Mouse (Mus musculus) liver, embryonic 12.5 days (tissue): ENCODE data around the gene Polr2e. TPM values are rescaled to one million over a fixed set of nuclear protein-coding genes. Genes with fewer than 3 reads are reported as not detected.

ENCODE experiments used
- ATAC-seq: fragments of 200-750 bp; cut with Nextera tagmentation; 2 replicates; pipeline ENCODE4 v1.8.0; 2017; ENCODE audit warnings: moderate number of reproducible peaks, mild to moderate bottlenecking, moderate library complexity
- H3K27ac ChIP-seq: fragments of 300-500 bp; sonication (generic); 2 replicates; pipeline ENCODE4 v1.5.1; 2016; ENCODE audit warnings: mild to moderate bottlenecking
- H3K27me3 ChIP-seq: fragments of 300-500 bp; sonication (generic); replicated peaks from 2 replicates; pipeline ENCODE4 v1.6.1; 2016; ENCODE audit warnings: mild to moderate bottlenecking, moderate library complexity
- H3K36me3 ChIP-seq: fragments of 300-500 bp; sonication (generic); 2 replicates; pipeline ENCODE4 v1.6.1; 2016; ENCODE audit warnings: mild to moderate bottlenecking, moderate library complexity
- H3K4me1 ChIP-seq: fragments of 300-500 bp; sonication (generic); 2 replicates; pipeline ENCODE4 v1.6.1; 2016
- H3K4me2 ChIP-seq: fragments of 300-500 bp; sonication (generic); 2 replicates; pipeline ENCODE4 v1.6.1; 2016; ENCODE audit warnings: mild to moderate bottlenecking, moderate library complexity
- H3K4me3 ChIP-seq: fragments of 300-500 bp; sonication (generic); 2 replicates; pipeline ENCODE4 v1.5.1; 2016; ENCODE audit warnings: mild to moderate bottlenecking, moderate library complexity
- H3K9ac ChIP-seq: fragments of 300-500 bp; sonication (generic); 2 replicates; pipeline ENCODE4 v1.6.1; 2016; ENCODE audit warnings: mild to moderate bottlenecking, moderate library complexity
- H3K9me3 ChIP-seq: fragments of 300-500 bp; sonication (generic); replicated peaks from 2 replicates; pipeline ENCODE4 v1.6.1; 2016; ENCODE audit warnings: mild to moderate bottlenecking, moderate library complexity
- WGBS: fragments of 180-500 bp; shearing (Covaris S2); methylation state at CpG from one replicate; pipeline ENCODE4 v1.1.7; 2016; ENCODE audit not compliant: insufficient replicate concordance; 5-methylcytosine and 5-hydroxymethylcytosine counted together
- polyA plus RNA-seq: library from polyadenylated mRNA; unstranded; fragments of >200 nt; fragmentation: Nextera tagmentation; extraction: Ambion mirVana; gene quantifications from 2 replicates; pipeline ENCODE4 v1.2.1, GENCODE M21; 2016

Polr2e gene
- polyA plus RNA-seq, 1 experiment from 2014 or later, result 147 TPM

DNA sequence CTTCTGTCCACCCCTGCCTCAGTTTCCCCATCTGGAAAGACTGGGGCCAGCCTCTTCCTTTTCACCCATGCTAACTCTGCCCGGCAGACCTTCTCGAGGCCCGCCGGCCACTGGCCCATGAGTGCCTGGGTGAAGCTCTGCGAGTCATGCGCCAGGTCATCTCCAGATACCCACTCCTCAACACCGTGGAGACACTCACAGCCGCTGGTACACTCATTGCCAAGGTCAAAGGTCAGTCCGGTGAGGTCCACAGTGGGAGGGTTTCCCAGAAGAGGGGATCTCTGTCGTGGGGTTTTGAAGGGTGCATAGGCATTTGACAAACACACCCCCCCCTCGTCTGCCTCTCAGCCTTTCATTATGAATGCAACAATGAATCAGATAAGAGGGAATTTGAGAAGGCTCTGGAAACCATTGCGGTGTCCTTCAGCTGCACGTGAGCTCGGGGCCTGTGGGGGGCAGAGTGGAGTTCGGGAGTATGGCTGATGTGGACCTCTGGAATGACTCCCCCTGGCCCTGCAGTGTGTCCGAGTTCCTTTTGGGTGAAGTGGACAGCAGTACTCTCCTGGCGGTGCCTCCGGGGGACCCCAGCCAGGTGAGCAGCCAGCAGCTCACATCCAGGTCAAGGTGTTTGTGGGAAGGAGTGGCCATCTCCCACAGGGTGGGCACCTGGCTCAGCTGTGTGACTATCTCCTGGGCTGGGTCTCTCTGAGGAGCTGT is 18.8 kb downstream of the Polr2e start:
- WGBS, result 80% methylated on average over 18 of the region's 18 CpGs
- H3K9me3 ChIP-seq, result no peaks in the 10 kb centered on the region
- H3K9ac ChIP-seq, result no peak overlapping the region
- H3K4me2 ChIP-seq, result peak overlapping the region; percentile 73; the same call in 1 of the 2 replicates
- peaks cover 74% of the 10 kb centered on the region for H3K4me1 ChIP-seq
- H3K4me3 ChIP-seq, result no peak overlapping the region
- no peaks in the 10 kb centered on the region for H3K27me3 ChIP-seq
- no peak overlapping the region for H3K27ac ChIP-seq
- peaks cover 59% of the 10 kb centered on the region for H3K36me3 ChIP-seq
- ATAC-seq, result no peak

DNA sequence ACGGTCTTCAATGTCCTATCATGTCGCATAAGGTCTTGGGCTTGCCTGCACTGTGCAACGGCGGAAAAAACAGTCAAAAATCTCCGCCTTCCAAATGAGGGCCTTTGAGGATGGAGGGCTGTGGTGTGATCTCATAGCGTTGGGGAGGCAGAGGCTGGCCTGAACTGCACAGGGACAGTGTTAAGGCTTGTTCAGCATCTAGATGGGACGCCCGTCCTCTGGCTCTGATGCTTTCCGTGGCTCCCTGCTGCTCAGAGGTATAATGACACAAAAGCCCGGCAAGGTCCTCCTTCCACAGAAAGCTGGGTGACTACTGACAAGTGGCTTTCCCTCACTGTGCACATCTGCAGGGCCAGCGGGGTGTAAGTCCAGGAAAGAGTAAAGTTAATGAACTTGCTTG is 19.4 kb downstream of the Polr2e start:
- peak overlapping the region; percentile 32; the same call in 1 of the 2 replicates for H3K27ac ChIP-seq

DNA sequence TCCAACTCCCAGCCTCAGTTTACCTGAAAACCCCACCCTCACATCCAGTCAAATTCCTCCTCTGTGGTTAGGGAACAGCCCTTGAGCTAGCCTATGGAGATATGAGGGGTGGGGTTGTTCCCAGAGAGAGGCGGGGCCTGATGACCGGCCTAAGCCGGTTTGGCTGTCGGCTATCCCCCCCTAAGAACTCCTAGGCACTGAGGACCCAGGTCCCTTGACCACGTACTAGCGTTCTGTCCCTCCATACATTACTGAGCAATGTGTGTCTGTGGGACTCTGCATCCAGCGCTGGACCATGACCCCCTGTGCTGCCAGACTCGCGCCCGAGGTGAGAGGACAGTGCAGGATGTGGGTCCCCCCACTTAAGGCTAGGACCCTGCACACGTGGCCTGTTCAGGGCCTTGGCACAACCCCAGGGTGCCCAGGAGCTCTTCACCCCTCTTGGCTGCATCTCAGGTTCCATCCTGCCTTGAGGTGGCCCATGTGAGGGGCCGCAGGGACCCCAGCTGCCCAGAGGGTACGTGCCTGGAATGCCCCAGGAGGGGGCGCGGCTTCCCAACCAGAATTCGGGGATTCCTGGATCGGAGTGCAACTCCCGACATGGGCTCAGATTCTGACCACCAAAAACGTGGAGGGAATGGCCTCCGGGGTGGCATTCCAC is 20.0 kb downstream of the Polr2e start:
- H3K4me1 ChIP-seq, result peaks cover 73% of the 10 kb centered on the region
- ATAC-seq, result peak; percentile 40

More for the DNA sequence above, 19.4 kb downstream of the Polr2e start:
- 67% methylated on average over 11 of the region's 11 CpGs for WGBS
- Histone ChIP-seq H3K9ac (no peak overlapping the region), H3K9me3 (no peaks in the 10 kb centered on the region), H3K27me3 (peaks cover 1% of the 10 kb centered on the region; the same call in 1 of the 2 replicates), H3K4me1 (peaks cover 73% of the 10 kb centered on the region), H3K4me3 (no peak overlapping the region; the same call in 1 of the 2 replicates), H3K4me2 (peak overlapping the region; percentile 73), H3K36me3 (peaks cover 59% of the 10 kb centered on the region)
- no peak for ATAC-seq

DNA sequence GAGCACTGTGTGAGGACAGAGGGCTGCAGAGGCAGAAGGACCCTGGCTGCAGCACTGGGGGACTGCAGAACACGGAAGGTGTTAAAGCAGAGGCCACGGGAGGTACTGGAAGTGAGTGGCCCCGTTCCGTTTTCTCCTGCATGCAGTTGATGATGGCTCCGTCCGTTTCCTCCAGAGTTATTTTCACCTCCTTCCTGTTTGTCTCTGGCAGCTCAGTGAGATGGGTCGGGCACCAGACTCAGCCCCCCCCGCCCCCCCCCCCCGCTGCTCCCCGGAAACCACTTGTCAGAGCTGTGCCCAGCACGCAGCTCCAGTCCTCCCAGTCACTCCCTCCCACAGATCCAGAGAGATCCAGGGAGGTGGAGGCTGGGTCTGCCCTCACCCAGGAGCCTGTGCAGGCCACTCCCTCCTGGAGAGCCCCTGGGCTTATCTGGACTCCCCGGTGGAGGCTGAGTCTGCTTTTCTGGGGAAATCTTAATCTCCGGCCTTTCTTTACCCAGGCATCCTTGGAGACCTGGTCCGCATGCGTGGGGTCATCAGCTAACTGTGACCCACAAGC is 20.8 kb downstream of the Polr2e start:
- WGBS, result 8% methylated on average over 13 of the region's 15 CpGs
- peak overlapping the region; percentile 73 for H3K4me2 ChIP-seq
- peaks cover 62% of the 10 kb centered on the region for H3K36me3 ChIP-seq
- no peaks in the 10 kb centered on the region for H3K9me3 ChIP-seq
- H3K27ac ChIP-seq, result peak overlapping the region; percentile 84
- H3K4me1 ChIP-seq, result peaks cover 73% of the 10 kb centered on the region
- peaks cover 15% of the 10 kb centered on the region for H3K27me3 ChIP-seq
- peak overlapping the region; percentile 35 for H3K4me3 ChIP-seq
- H3K9ac ChIP-seq, result peak overlapping the region; percentile 56
- peak; percentile 74 for ATAC-seq

More for the DNA sequence above, 20.0 kb downstream of the Polr2e start:
- peaks cover 59% of the 10 kb centered on the region for H3K36me3 ChIP-seq
- H3K27ac ChIP-seq, result peak overlapping the region; percentile 84
- no peaks in the 10 kb centered on the region for H3K9me3 ChIP-seq
- H3K4me2 ChIP-seq, result peak overlapping the region; percentile 73
- H3K9ac ChIP-seq, result peak overlapping the region; percentile 56
- H3K27me3 ChIP-seq, result peaks cover 7% of the 10 kb centered on the region
- H3K4me3 ChIP-seq, result peak overlapping the region; percentile 35
- WGBS, result 56% methylated on average over 20 of the region's 20 CpGs

DNA sequence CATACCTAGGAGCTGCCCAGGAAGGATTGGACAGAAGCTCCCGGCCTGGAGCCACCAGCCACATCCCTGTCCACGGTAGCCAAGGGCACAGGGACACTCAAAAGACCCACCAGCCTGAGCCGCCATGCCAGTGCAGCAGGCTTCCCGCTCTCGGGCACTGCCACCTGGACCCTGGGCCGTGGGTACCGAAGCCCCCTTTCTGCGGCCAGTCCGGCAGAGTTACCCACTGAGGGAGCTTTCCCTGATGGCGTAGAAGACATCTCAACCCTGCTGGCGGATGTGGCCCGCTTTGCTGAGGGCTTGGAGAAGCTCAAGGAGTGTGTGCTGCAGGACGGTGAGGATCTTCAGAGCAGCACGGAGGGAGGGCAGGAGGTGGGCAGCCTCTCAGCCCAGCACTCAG is 21.8 kb downstream of the Polr2e start:
- no peak for ATAC-seq
- peak overlapping the region; percentile 85 for H3K27ac ChIP-seq
- H3K27me3 ChIP-seq, result peaks cover 24% of the 10 kb centered on the region
- H3K9me3 ChIP-seq, result no peaks in the 10 kb centered on the region
- H3K4me2 ChIP-seq, result peak overlapping the region; percentile 82
- peaks cover 65% of the 10 kb centered on the region for H3K36me3 ChIP-seq
- 37% methylated on average over 14 of the region's 14 CpGs for WGBS
- peaks cover 69% of the 10 kb centered on the region for H3K4me1 ChIP-seq
- H3K9ac ChIP-seq, result peak overlapping the region; percentile 70
- H3K4me3 ChIP-seq, result peak overlapping the region; percentile 62

DNA sequence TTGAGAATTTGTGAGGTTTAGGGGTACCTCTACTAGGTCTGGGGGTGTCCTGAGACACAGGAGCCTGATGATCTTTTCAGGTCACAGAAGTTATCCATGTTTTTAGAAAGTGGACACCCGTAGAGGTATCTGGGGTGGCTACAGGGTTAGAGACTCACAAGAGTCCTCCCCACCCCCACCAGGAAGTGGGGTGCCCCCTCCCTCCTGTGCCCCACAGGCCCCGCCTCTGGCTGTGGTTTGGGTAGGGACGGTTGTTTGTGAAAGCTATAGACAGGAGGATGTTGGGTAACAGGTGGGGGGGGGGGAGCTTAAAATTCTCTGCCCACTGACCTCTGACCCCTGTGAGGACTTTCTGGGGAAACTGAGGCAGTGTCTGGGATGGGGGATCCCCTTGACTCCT is 22.2 kb downstream of the Polr2e start:
- H3K4me3 ChIP-seq, result peak overlapping the region; percentile 62
- ATAC-seq, result peak; percentile 31; the same call in 1 of the 2 replicates
- H3K9ac ChIP-seq, result peak overlapping the region; percentile 70
- H3K36me3 ChIP-seq, result peaks cover 65% of the 10 kb centered on the region
- peaks cover 24% of the 10 kb centered on the region for H3K27me3 ChIP-seq
- H3K4me1 ChIP-seq, result peaks cover 68% of the 10 kb centered on the region
- 8% methylated on average over 3 of the region's 3 CpGs for WGBS
- H3K27ac ChIP-seq, result peak overlapping the region; percentile 85
- no peaks in the 10 kb centered on the region for H3K9me3 ChIP-seq
- H3K4me2 ChIP-seq, result peak overlapping the region; percentile 82

DNA sequence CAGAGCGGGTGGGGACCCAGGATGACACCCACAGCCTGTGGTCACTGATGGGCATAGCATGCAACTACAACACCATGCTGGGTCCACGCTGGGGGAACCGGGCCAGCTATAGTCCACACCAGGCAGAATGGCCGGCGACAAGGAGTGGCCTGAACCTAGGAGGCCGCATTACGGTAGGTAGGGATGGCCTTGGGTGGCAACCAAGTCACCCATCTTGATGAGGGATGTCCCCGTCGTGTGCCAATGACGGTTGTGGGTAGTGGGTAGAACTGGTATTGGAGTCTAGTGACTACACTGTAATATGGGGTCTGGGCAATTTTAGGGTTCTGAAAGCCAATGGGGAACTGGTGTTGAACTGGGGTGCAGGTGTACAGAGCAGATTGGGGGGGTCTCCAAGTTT is 22.7 kb downstream of the Polr2e start:
- peaks cover 24% of the 10 kb centered on the region for H3K27me3 ChIP-seq
- H3K9me3 ChIP-seq, result no peaks in the 10 kb centered on the region
- peak overlapping the region; percentile 82 for H3K4me2 ChIP-seq
- H3K36me3 ChIP-seq, result peaks cover 65% of the 10 kb centered on the region
- H3K9ac ChIP-seq, result peak overlapping the region; percentile 70
- H3K27ac ChIP-seq, result peak overlapping the region; percentile 85
- H3K4me1 ChIP-seq, result peaks cover 68% of the 10 kb centered on the region
- 33% methylated on average over 10 of the region's 10 CpGs for WGBS
- peak overlapping the region; percentile 62 for H3K4me3 ChIP-seq
- peak; percentile 21 for ATAC-seq

DNA sequence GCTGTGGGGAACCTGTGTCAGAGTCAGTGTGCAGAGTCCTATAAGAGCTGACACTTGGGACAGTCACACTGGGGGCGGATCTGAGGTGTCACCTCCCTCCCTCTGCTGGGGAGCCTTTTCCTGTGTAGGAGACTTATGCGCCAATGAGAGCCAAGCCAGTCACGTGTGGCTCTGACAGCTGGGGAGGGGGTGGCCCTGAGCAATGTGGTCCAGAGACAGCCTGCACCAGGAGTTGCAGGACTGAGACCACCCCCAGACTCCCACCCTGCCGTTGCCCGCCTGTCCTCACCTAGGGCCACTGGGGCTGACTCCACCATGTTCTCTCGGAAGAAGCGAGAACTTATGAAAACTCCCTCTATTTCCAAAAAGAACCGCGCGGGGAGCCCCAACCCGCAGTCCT is 23.1 kb downstream of the Polr2e start, which contains the start of gene Arhgap45:
Gene Arhgap45 (plus strand): TSS at position 143 of the 400 bp plus-strand sequence.
- Histone ChIP-seq H3K9ac (peak within 1 kb of the TSS; percentile 70), H3K4me3 (peak within 1 kb of the TSS; percentile 62), H3K27ac (peak within 1 kb of the TSS; percentile 85), H3K36me3 (peaks cover 65% of the 10 kb centered on the region), H3K9me3 (no peaks in the 10 kb centered on the region), H3K27me3 (peaks cover 24% of the 10 kb centered on the region), H3K4me1 (peaks cover 68% of the 10 kb centered on the region), H3K4me2 (peak within 1 kb of the TSS; percentile 82)
- WGBS, result 18% methylated on average over 11 of the region's 11 CpGs
- ATAC-seq, result peak; percentile 74

DNA sequence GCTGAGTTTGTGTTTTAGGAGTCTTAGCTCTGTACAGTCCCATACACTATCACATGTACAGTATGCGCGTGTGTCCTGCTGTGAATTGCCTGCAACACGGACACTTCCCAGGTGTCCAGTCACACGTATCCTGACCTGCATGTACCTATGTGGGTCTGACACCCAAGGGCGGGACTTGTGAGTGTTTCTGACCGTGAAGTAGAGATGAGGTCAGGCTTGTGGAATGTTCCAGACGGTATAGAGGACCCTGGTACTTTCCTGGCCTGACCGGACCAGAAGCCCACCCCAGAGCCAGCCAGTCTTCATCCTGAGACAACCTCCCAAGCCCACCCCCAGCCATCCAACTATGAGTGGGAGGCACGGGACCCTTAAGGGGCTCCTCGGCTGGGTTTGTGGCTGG is 24.0 kb downstream of the Polr2e start:
- H3K9ac ChIP-seq, result peak overlapping the region; percentile 70; the same call in 1 of the 2 replicates
- ATAC-seq, result no peak
- H3K4me2 ChIP-seq, result no peak overlapping the region
- peak overlapping the region; percentile 85 for H3K27ac ChIP-seq
- H3K9me3 ChIP-seq, result peaks cover 7% of the 10 kb centered on the region
- peaks cover 65% of the 10 kb centered on the region for H3K36me3 ChIP-seq
- 75% methylated on average over 10 of the region's 10 CpGs for WGBS
- peaks cover 24% of the 10 kb centered on the region for H3K27me3 ChIP-seq
- no peak overlapping the region for H3K4me3 ChIP-seq
- H3K4me1 ChIP-seq, result peaks cover 65% of the 10 kb centered on the region

DNA sequence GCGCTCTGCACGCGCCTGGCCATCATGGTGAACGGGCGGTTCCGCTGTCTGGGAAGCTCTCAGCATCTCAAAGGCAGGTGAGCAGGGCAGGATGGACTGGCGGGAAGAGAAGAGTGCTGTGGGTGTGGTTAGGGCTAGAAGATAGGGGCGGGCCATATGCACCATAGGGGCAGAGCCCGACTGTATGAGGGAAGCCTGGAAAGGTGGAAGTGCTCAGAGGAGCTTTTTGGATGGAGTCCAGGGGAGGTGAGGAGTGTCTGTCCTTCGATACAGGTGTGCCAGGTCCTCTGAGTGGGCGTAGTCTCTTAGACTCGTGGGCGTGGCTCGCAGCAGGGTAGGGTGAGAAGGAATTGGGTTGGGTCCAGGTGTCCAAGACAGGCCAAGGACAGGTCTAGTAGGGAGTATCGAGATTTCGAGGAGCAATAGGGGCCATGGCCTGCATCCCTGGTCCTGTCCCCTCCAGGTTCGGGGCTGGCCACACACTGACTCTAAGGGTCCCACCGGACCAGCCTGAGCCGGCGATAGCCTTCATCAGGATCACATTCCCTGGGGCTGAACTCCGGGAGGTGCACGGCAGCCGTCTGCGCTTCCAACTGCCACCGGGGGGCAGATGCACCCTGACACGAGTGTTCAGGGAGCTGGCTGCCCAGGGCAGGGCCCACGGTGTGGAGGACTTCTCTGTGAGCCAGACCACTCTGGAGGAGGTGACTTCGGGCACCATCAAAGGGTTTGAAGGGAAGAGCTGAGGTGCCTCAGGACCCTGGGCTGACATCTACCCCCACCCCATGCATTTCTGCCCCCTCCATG is 24.9 kb downstream of the Polr2e start:
- WGBS, result 57% methylated on average over 28 of the region's 28 CpGs
- Histone ChIP-seq H3K4me1 (peaks cover 56% of the 10 kb centered on the region), H3K9ac (no peak overlapping the region), H3K36me3 (peaks cover 66% of the 10 kb centered on the region), H3K9me3 (peaks cover 16% of the 10 kb centered on the region), H3K27ac (0 out of 2 replicates have a peak overlapping the region, but pooled peaks have one; percentile 85), H3K4me3 (no peak overlapping the region), H3K27me3 (peaks cover 24% of the 10 kb centered on the region), H3K4me2 (no peak overlapping the region)
- no peak for ATAC-seq

DNA sequence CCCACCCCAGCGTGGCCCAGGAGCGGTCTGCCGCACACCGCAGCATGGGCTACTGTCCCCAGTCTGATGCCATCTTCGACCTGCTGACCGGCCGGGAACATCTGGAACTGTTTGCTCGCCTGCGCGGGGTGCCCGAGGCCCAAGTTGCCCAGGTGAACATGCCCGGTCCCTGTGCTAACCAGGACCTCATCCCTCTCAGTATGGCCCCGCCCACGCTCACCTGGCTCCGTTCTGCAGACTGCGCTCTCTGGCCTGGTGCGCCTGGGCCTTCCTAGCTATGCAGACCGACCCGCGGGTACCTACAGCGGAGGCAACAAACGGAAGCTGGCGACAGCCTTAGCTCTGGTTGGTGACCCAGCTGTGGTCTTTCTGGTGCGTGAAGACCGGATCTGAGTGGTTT is 26.0 kb downstream of the Polr2e start:
- Histone ChIP-seq H3K27me3 (peaks cover 24% of the 10 kb centered on the region), H3K4me2 (no peak overlapping the region), H3K4me3 (no peak overlapping the region), H3K9ac (no peak overlapping the region), H3K4me1 (peaks cover 45% of the 10 kb centered on the region), H3K36me3 (peaks cover 75% of the 10 kb centered on the region), H3K27ac (no peak overlapping the region), H3K9me3 (peaks cover 16% of the 10 kb centered on the region)
- 64% methylated on average over 25 of the region's 25 CpGs for WGBS
- no peak for ATAC-seq
